Mouse (Mus musculus) kidney, adult 2 months (tissue): ENCODE data around the gene Ccdc127. TPM values are rescaled to one million over a fixed set of nuclear protein-coding genes. Genes with fewer than 3 reads are reported as not detected.

Experiments
- DNase-seq: peaks from one replicate; pipeline ENCODE4 v3.0.0; 2021
- H3K27ac ChIP-seq: fragments of 200-500 bp; 2 replicates; pipeline ENCODE4 v1.5.1; 2012; ENCODE audit warnings: low read depth, low read length, control low read depth, inconsistent platforms; ENCODE audit not compliant: insufficient read depth
- H3K27me3 ChIP-seq: fragments of 200-500 bp; replicated peaks from 2 replicates; pipeline ENCODE4 v1.6.1; 2012; ENCODE audit warnings: mild to moderate bottlenecking, moderate library complexity, low read length, inconsistent platforms; ENCODE audit not compliant: control insufficient read depth, insufficient read depth
- H3K36me3 ChIP-seq: fragments of 200-500 bp; 2 replicates; pipeline ENCODE4 v1.6.1; 2012; ENCODE audit warnings: mild to moderate bottlenecking, moderate library complexity, low read length, inconsistent platforms; ENCODE audit not compliant: control insufficient read depth, insufficient read depth
- H3K4me1 ChIP-seq: fragments of 200-500 bp; 2 replicates; pipeline ENCODE4 v1.6.1; 2011; ENCODE audit warnings: low read length; ENCODE audit not compliant: control insufficient read depth, insufficient read depth
- H3K4me3 ChIP-seq: fragments of 200-500 bp; 2 replicates; pipeline ENCODE4 v1.5.1; 2011; ENCODE audit warnings: mild to moderate bottlenecking, low read depth, low read length, control low read depth; ENCODE audit not compliant: insufficient read depth
- CTCF ChIP-seq: fragments of 200-500 bp; conservative IDR thresholded peaks from 2 replicates; pipeline ENCODE4 v1.5.1; 2011; ENCODE audit warnings: low read depth, mild to moderate bottlenecking, control low read depth, low read length, moderate library complexity, mixed read lengths; ENCODE audit not compliant: insufficient read depth, insufficient read length
- POLR2A ChIP-seq: fragments of 200-500 bp; IDR thresholded peaks from one replicate; pipeline ENCODE4 v1.6.1; 2011; ENCODE audit warnings: low read depth, low read length, control low read depth
- WGBS: fragments of 180-500 bp; shearing (Covaris S2); methylation state at CpG from one replicate; pipeline ENCODE4 v1.1.7; 2018; 5-methylcytosine and 5-hydroxymethylcytosine counted together
- polyA plus RNA-seq: library from polyadenylated mRNA; depleted of rRNA; stranded (reverse); fragments of >200 nt; gene quantifications from 2 replicates; pipeline ENCODE4 v1.2.3, GENCODE M21; 2012; rRNA removed

The Ccdc127 gene
- polyA plus RNA-seq, 1 experiment: 4.5 TPM

GRCm38 (mm10) chr13:74390371-74390990 lies 40.4 kb downstream of the Ccdc127 start, which contains the start of gene Zfp72:
TSS of gene Zfp72 (minus strand) at chr13:74390836.
- no peak within 1 kb of the TSS for H3K27ac ChIP-seq
- WGBS: under 1% methylated on average over 14 of the region's 14 CpGs

GRCm38 (mm10) chr13:74391156-74391555 lies 41.0 kb downstream of the Ccdc127 start:
- Histone ChIP-seq H3K4me1 (no peaks in the 10 kb centered on the region), H3K36me3 (no peaks in the 10 kb centered on the region), H3K27me3 (no peaks in the 10 kb centered on the region), H3K4me3 (no peak overlapping the region), H3K27ac (no peak overlapping the region)
- WGBS: 74% methylated on average over 2 of the region's 2 CpGs
- no peak for TF ChIP-seq POLR2A
- no peak for TF ChIP-seq CTCF
- DNase-seq: no peak

More at GRCm38 (mm10) chr13:74390371-74390990, 40.4 kb downstream of the Ccdc127 start, which contains the start of gene Zfp72:
- TF ChIP-seq POLR2A (no peak), CTCF (no peak)
- DNase-seq: peak; percentile 88
- no peaks in the 10 kb centered on the region for H3K27me3 ChIP-seq
- H3K4me3 ChIP-seq: peak within 1 kb of the TSS; percentile 84
- no peaks in the 10 kb centered on the region for H3K36me3 ChIP-seq
- H3K4me1 ChIP-seq: no peaks in the 10 kb centered on the region

- H3K36me3 ChIP-seq: no peaks in the 10 kb centered on the region
- no peaks in the 10 kb centered on the region for H3K27me3 ChIP-seq
- H3K4me3 ChIP-seq: no peak within 1 kb of the TSS
- no peak within 1 kb of the TSS for H3K27ac ChIP-seq
- WGBS: 14% methylated on average over 11 of the region's 11 CpGs
- TF ChIP-seq CTCF (no peak), POLR2A (no peak)
- DNase-seq: peak; percentile 15
- no peaks in the 10 kb centered on the region for H3K4me1 ChIP-seq
Measured at GRCm38 (mm10) chr13:74399298-74399839, 49.3 kb downstream of the Ccdc127 start, which contains the start of gene Ftl1-ps1. TSS of gene Ftl1-ps1 (plus strand) at chr13:74399694.

Other genes with a start within 250 kb of the Ccdc127 start
- gene Slc9a3, start 228.9 kb upstream of the Ccdc127 start, polyA plus RNA-seq: 76.3 and 90.9 TPM in 2 replicates
- gene Exoc3, start 141.6 kb upstream of the Ccdc127 start, polyA plus RNA-seq: 48.0 and 56.4 TPM in 2 replicates
- 0.55 and 0.65 TPM in 2 replicates for gene Ahrr, start 58.0 kb upstream of the Ccdc127 start, polyA plus RNA-seq
- 118 and 136 TPM in 2 replicates for gene Pdcd6, start 32.7 kb upstream of the Ccdc127 start, polyA plus RNA-seq
- 445 and 517 TPM in 2 replicates for gene Sdha, start within 50 bp of the Ccdc127 start, polyA plus RNA-seq
- 1.6 and 2.0 TPM in 2 replicates for gene Lrrc14b, start 13.7 kb downstream of the Ccdc127 start, polyA plus RNA-seq
- gene Zfp72, start 40.5 kb downstream of the Ccdc127 start, polyA plus RNA-seq: 0.26 and 0.47 TPM in 2 replicates
- 92.8 and 142 TPM in 2 replicates for gene Ftl1-ps1, start 49.4 kb downstream of the Ccdc127 start, polyA plus RNA-seq
- gene Zfp825, start 143.7 kb downstream of the Ccdc127 start, polyA plus RNA-seq: 1.2 and 1.7 TPM in 2 replicates